Mouse (Mus musculus): Measurements from ENCODE around the gene D630036H23Rik. TPM values are rescaled to one million over a fixed set of nuclear protein-coding genes. Genes with fewer than 3 reads are reported as not detected.

The D630036H23Rik gene
- polyA plus RNA-seq (2012; fragmentation: generic; extraction: Trizol): 1 to 10 TPM in 1 of 2 experiments, under 1 TPM in 1; 0.51 to 1.2 TPM

GRCm38 (mm10) chr12:36381441-36382340 is at the start of gene D630036H23Rik, which contains the start of gene Ispd:
Gene D630036H23Rik (minus strand): TSS chr12:36382181.
Gene Ispd (plus strand): TSS chr12:36381450.

Other genes with a start within 250 kb of the D630036H23Rik start
- 10 to 100 TPM in 1 of 2 experiments, 1 to 10 TPM in 1; 2.4 to 20.8 TPM for gene Ankmy2, start 225.1 kb downstream of the D630036H23Rik start, polyA plus RNA-seq (2012; fragmentation: generic; extraction: Trizol)
- 10 to 100 TPM; 19.8 to 37.7 TPM for gene Bzw2, start 224.1 kb downstream of the D630036H23Rik start, polyA plus RNA-seq (2012; fragmentation: generic; extraction: Trizol)
- not detected for gene Lrrc72, start 128.8 kb downstream of the D630036H23Rik start, polyA plus RNA-seq (2012; fragmentation: generic; extraction: Trizol)
- gene Sostdc1, start 68.0 kb downstream of the D630036H23Rik start, polyA plus RNA-seq (2012; fragmentation: generic; extraction: Trizol): not detected
- under 1 TPM; 0.11 to 0.52 TPM for gene Ispd, start 731 bp downstream of the D630036H23Rik start, polyA plus RNA-seq (2012; fragmentation: generic; extraction: Trizol)

Measured in C3H10T1/2 (cell line).